Mouse (Mus musculus) v-Abl transformed pro-B cells (cell line): ENCODE data around the gene Tmco1.

Experiments
- in situ Hi-C, 2 experiments: fragments of 400-800 bp; cut with MboI; formaldehyde crosslinking; loops; one replicate each; pipeline ENCODE4 v1.15.1; 2025; ENCODE audit not compliant: unreplicated experiment in 2 of 2

The Tmco1 gene

DNA sequence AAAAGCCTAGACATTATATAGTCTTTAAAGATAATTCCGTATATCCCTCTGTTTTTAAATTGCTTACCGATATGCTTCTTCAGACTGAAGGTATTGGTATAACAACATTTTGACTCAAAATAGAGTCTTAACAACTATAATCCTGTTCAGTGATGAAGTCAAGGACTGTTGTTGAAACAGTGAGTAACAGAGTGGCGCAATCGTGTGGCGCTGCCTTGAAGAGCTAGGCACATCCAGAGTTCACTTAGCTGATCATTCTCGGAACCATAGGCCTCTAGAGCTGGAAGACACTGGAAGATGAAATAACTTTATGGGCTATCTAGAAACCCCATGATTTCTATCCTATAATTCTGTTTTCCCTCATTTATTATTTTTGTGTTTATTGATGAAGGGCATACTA is 13.5 kb downstream of the Tmco1 start:
- in situ Hi-C loops, result no loop called here

- in situ Hi-C loops, result loop anchor here (25.0 kb wide), 2 partner anchors 316 to 541 kb away; partner anchors contain the start of gene Fam78b (in 2 of the 2)
These were observed 20.6 kb downstream of the Tmco1 start for GRCm38 (mm10) chr1:167328776-167329175.

GRCm38 (mm10) chr1:167331106-167331505 is 22.9 kb downstream of the Tmco1 start:
- in situ Hi-C loops, result loop anchor here (10.0 to 25.0 kb wide), 4 partner anchors 319 to 596 kb away; partner anchors contain the start of gene Fam78b (in 2 of the 2)

DNA sequence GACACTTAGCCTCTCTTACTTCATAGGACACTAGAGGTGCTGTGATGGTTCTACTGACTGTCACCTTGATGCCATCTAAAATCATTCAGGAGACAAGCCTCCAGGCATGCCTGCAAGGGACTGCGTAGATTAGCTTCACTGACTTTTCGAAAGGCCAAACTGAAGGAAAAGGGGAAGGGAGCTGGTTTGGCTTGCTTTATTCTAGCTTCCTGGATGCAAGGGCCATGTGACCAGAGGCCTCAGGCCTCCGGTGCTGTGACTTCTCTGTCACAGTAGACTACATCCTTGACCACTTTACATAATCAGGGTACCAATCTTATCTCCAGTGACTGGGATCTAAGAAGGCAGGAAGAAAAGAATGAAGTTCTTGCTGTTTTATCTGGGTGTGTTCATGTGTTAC is 28.2 kb downstream of the Tmco1 start:
- in situ Hi-C loops, result loop anchor here (5.0 to 25.0 kb wide), 5 partner anchors 114 to 602 kb away; partner anchors contain the start of gene Fam78b (in 2 of the 2)

GRCm38 (mm10) chr1:167337463-167338095 is 29.4 kb downstream of the Tmco1 start:
- in situ Hi-C loops, result loop anchor here (5.0 to 25.0 kb wide), 5 partner anchors 115 to 603 kb away; partner anchors contain the start of gene Fam78b (in 2 of the 2)

- in situ Hi-C loops, result loop anchor here (5.0 to 25.0 kb wide), 5 partner anchors 117 to 604 kb away; partner anchors contain the start of gene Fam78b (in 2 of the 2)
These were observed 31.1 kb downstream of the Tmco1 start for GRCm38 (mm10) chr1:167339177-167339781.

DNA sequence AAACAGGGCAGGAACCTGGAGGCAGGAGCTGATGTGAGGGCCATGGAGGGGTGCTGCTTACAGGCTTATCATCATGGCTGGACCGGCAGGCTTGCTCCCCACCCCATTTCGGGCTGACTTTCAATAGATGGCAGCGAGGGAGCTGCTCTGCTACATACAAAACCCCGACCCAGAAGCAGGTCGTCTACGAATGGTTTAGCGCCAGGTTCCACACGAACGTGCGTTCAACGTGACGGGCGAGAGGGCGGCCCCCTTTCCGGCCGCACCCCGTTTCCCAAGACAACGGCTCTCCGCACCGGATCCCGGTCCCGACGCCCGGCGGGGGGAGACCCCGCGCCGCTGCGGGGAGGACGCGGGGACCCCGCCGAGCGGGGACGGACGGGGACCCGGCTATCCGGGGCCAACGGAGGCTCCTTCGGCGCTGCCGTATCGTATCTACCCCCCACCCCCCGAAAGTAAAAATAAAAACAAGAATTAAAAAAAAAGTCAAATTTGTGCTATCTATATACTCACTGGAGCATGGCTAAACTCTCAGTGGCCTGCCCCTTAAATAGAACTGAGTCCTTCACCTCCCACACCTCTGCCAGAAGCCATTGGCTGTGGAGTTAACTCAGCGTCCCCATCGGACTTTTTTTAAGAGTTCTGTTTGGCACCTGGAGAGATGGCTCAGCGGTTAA is 32.1 kb downstream of the Tmco1 start:
- in situ Hi-C loops, result loop anchor here (25.0 kb wide), 2 partner anchors 328 to 553 kb away; partner anchors contain the start of gene Fam78b (in 2 of the 2)

DNA sequence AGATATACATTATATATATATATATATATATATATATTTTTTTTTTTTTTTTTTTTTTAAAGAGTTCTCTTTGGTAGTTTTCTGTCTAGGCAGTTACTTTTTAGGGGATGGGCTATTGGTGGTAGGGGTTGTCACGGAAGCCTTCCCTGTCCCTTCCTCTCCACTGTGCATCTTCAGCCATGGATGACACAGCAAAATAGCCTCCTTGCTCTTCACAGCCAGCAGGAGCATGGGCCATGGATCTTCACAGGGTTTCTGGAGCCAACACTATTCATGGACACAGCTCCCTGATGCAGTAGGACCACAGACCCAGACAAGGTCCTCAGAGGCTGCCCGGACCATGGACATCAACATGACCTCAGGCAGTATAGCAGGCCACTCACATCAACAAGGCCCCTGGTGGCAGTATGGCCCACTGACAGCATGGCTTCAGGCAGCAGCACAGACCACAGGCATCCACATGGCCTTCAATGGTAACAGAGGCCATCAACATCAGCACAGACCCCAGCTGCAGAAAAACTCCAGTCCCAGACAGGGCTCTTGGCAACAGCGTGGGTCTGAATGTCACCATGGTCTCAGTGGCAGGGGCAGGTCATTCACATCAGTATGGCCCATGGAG is 32.8 kb downstream of the Tmco1 start:
- in situ Hi-C loops, result loop anchor here (25.0 kb wide), 2 partner anchors 329 to 554 kb away; partner anchors contain the start of gene Fam78b (in 2 of the 2)

- in situ Hi-C loops, result loop anchor here (25.0 kb wide), 2 partner anchors 331 to 556 kb away; partner anchors contain the start of gene Fam78b (in 2 of the 2)
These were observed 34.7 kb downstream of the Tmco1 start for GRCm38 (mm10) chr1:167342831-167343230.

DNA sequence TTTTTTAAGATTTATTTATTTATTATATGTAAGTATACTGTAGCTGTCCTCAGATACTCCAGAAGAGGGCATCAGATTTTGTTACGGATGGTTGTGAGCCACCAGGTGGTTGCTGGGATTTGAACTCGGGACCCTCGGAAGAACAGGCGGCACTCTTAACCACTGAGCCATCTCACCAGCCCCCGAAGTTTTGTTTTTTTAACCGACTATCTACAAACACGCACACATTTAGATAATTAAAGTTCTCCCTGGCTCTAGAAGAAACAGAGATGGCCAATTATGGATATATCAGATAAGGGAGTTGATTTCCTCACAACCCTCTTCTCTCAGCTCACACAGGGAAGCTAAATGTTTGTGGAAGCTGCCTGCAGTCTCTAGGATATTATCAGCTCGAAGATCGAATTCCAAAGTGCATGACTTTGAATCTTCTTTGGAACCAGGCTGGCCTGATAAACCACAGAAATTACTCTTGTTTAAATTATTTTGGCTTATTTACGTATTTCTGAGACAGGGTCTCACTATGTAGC is 37.9 kb downstream of the Tmco1 start:
- in situ Hi-C loops, result loop anchor here (25.0 kb wide), 2 partner anchors 334 to 559 kb away; partner anchors contain the start of gene Fam78b (in 2 of the 2)

GRCm38 (mm10) chr1:167349206-167349605 is 41.0 kb downstream of the Tmco1 start:
- in situ Hi-C loops, result loop anchor here (25.0 kb wide), 2 partner anchors 337 to 562 kb away; partner anchors contain the start of gene Fam78b (in 2 of the 2)

GRCm38 (mm10) chr1:167349815-167350596 is 41.8 kb downstream of the Tmco1 start, which contains the start of gene Aldh9a1:
TSS of gene Aldh9a1 (plus strand) at chr1:167349991.
- in situ Hi-C loops, result loop anchor here (25.0 kb wide), 3 partner anchors 338 to 1188 kb away; partner anchors contain the start of gene Fam78b (in 2 of the 2)

DNA sequence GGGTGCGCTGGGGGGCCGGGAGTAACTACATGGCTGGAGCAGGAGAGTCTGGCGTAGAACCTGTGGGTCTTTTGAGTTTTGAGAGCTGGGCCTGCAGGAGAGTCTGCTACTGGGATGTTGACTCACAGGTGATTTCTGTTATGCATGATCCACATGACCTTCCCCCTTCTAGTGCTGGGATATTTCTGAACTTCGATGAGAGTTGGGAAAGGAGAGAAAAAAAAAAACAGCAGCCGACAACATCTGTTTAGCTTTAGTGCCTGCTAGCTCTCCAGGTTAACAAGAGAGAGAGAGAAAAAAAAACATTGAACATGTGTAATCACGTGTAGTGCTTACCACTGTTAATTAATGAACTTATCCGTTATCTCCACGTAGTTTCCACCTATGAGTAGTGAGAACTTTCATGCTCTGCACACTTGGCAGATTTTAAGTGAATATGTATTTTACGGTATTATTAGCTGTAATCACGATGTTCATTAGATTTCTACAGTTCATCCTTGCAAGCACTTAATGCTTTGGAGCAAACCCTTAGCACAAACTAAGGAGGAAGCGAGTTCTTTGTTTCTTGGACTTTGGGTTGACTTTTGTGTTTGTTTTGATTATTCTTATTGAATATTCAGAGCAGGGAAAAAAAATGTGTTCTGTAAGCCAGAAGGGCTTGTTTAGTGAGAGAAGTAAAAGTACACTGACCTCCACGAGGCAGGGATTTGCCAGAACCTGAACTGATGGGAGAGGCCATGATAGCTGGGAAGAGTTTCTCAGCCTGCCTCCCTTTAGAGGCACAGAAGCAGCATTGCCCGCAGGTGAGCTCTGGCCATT is 42.6 kb downstream of the Tmco1 start:
- in situ Hi-C loops, result loop anchor here in 1 of 2 experiments (25.0 kb wide), 1 partner anchor 1189 kb away; no protein-coding TSS in a partner anchor

DNA sequence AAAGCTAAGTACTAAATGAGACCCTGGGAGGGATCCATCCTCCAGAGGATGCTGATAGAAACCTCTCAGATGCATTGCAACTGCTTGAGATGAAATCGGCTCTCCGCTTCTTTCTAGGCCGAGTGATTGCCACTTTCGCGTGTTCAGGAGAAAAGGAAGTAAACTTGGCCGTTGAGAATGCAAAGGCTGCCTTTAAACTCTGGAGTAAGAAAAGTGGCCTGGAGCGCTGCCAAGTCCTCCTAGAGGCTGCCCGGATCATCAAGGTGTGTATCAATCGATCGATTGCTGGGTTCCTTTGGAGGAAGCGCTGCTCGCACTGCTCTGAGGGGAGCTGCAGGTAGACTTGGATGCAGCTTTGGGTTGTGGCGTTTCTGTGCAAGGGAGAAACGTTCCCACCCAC is 44.2 kb downstream of the Tmco1 start:
- in situ Hi-C loops, result loop anchor here in 1 of 2 experiments (25.0 kb wide), 1 partner anchor 1190 kb away; no protein-coding TSS in a partner anchor

GRCm38 (mm10) chr1:167357387-167357786 is 49.2 kb downstream of the Tmco1 start:
- in situ Hi-C loops, result loop anchor here in 1 of 2 experiments (25.0 kb wide), 1 partner anchor 1195 kb away; no protein-coding TSS in a partner anchor

- in situ Hi-C loops, result loop anchor here in 1 of 2 experiments (25.0 kb wide), 1 partner anchor 1196 kb away; no protein-coding TSS in a partner anchor
These were observed 50.6 kb downstream of the Tmco1 start for GRCm38 (mm10) chr1:167358731-167359130.

DNA sequence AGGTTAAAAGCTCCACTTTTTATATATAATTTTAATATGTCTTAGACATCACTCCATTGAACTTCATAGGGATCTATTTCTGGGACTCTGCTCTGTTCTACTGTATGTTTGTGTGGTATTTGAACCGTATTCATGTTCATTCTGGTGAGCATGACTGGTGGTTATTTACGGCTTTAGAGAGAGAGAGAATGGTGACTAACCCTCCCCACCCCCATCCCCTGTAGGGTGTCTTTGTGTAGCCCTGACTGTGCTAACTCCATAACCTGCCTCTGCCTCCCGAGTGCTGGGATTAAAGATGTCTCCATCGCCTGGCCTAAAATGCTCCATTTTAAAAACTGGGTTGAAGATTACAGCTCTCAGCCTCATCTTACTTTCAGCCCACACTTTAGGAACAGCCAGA is 52.1 kb downstream of the Tmco1 start:
- in situ Hi-C loops, result loop anchor here in 1 of 2 experiments (25.0 kb wide), 1 partner anchor 1198 kb away; no protein-coding TSS in a partner anchor

GRCm38 (mm10) chr1:167362819-167363218 is 54.6 kb downstream of the Tmco1 start:
- in situ Hi-C loops, result loop anchor here in 1 of 2 experiments (25.0 kb wide), 1 partner anchor 1201 kb away; no protein-coding TSS in a partner anchor
